Mouse (Mus musculus): ENCODE data around the gene Pcsk2. TPM values are rescaled to one million over a fixed set of nuclear protein-coding genes. Genes with fewer than 3 reads are reported as not detected.

Gene Pcsk2
- total RNA-seq (2021): not detected

DNA sequence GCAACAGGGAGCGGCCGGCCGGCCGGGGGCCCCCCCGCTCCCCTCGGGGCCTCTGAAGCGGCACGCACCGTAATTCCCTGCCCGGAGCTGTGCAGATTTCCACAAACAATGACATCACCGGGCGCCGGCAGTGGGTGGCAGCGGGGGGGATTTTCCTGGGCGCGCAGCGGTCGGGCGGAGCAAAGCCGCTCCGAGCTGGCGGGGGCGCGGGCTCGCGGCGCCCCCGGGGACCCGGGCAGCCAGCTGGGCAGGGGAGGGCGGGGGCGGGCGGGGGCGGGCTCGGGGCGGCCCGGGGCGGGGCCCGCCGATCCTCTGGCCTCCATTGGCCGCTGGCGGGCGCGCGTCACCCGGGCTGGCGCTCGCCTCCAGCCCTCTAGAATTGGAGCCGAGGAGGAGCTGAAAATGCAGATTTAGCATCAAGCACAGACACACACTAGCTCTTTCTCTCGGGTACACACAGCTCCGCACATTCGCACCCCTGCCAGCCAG lies at the start of gene Pcsk2:
Pcsk2 (plus strand) TSS at position 399 of the 489 bp plus-strand sequence.
- DNase-seq: peak in 1 of 2 experiments; percentile 8
- intact Hi-C loops (cut with DNase I): no loop called here

DNA sequence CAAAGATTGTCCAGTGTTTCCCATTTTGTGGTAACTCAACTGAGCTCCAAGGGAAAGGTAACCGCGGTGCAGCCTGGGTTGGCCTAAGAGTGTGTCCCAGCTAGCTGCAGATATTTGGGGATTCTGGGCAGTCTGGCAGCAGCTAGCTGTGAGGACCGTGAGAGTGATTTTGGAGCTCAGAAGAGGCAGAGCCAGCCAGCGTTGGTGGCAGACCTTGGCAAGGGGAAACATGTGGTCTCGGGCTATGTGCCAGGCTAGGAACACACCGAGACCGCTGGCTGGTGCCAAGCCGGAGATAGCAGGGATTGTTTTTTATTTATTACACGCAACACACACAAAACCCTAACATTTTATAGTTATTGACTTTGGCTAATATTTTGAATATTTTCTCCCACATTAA lies 45.1 kb upstream of the Pcsk2 start:
- intact Hi-C loops (cut with DNase I): no loop called here
- no peak for DNase-seq

DNA sequence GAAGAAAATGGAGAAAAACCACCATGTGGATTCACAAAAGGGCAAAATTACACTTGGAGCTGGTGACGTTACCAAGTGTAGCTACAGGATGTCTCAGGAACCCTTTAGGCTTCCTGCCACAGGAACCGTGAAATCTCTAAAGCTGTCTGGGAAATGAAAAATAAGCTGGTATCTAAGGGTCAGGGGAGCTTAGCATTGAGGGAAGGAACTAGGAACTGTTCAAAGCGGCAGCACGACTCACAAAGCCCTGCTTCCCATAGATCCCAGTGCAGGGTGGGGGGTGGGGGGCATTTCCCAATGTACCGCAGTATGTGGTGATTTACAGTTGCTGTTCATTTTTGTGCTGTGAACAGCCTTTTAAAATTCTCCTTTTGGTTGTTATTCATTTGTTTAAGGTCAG lies 44.2 kb upstream of the Pcsk2 start:
- DNase-seq: no peak
- intact Hi-C loops (cut with DNase I): no loop called here

DNA sequence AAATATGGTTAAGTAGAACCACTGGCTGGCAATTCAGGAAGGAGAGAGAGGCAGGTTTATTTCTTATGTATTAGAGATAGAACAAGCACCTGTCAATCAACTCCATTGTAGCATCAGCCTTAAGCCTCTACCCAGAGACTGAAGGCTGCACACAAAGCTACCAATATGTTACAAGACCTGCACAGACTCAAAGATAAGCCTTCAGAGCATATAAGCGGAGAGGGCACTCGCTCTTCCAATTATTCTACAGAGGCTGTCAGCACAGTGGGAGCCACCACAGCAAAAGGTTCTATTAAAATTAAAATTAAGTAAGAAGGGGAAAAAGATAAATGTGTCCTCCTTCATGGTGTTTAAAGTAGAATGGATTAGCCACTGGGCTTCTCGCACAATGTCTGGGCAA lies 43.8 kb upstream of the Pcsk2 start:
- DNase-seq: no peak
- intact Hi-C loops (cut with DNase I): no loop called here

- no peak for DNase-seq
- intact Hi-C loops (cut with DNase I): no loop called here
Measured at GRCm38 (mm10) chr2:143536485-143536884, 9.5 kb upstream of the Pcsk2 start.

- intact Hi-C loops (cut with DNase I): no loop called here
- no peak for DNase-seq
Measured at GRCm38 (mm10) chr2:143545299-143545751, 631 bp upstream of the Pcsk2 start.

DNA sequence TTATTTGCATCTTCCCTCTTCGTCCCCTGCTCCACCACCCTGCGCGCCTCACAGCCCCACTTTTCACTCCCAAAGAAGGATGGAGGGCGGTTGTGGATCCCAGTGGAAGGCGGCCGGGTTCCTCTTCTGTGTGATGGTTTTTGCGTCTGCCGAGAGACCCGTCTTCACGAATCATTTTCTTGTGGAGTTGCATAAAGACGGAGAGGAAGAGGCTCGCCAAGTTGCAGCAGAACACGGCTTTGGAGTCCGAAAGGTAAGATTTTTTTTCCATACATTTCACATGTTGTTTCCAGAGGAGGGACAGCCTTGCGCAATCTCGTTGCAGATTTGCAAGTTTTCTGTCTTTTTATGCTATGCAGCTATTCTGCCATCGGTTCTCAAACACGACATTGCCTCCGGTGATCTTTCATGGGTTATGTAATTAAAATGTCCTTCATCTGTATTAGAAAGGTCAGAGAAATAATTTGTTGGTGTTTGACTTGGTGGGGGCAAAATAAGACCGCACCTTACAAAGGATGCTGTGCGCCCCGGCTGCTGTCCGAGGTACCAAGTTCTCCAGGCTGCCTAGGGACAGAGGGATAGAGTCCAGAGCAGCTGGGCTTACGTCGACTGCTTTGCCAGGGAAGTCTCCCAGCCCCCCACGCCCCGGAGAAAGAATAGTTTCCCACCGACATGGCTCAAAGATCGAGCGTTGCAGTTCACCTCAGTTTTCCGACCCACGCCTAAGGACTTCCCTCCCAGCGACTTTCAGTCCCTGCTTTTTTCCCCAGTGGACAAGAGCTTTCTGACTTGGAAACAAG lies 656 bp downstream of the Pcsk2 start:
- intact Hi-C loops (cut with DNase I): no loop called here
- no peak for DNase-seq

- DNase-seq: no peak
- intact Hi-C loops (cut with DNase I): no loop called here
Measured at GRCm38 (mm10) chr2:143547251-143548090, 1.5 kb downstream of the Pcsk2 start.

GRCm38 (mm10) chr2:143560384-143560783 lies 14.4 kb downstream of the Pcsk2 start:
- intact Hi-C loops (cut with DNase I): no loop called here
- no peak for DNase-seq

DNA sequence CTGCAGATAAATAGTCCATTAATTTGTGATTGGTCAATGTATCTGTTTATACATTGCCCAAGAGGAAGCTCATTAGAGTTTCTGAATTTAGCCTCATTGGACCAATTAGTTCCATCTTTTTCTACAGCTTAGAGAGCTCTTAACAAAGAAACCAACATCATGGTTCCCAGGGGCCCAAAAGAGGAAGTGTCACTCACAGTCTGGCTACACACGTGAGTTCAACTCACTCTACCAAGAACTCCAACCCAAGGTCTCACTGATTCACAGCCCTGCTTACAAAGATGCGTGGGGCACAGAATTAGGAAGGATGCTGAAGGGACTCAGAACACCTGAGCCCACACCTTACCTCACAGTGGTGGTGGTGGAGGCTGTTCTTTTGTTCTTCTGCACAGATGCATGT lies 19.1 kb downstream of the Pcsk2 start:
- intact Hi-C loops (cut with DNase I): no loop called here
- DNase-seq: no peak

DNA sequence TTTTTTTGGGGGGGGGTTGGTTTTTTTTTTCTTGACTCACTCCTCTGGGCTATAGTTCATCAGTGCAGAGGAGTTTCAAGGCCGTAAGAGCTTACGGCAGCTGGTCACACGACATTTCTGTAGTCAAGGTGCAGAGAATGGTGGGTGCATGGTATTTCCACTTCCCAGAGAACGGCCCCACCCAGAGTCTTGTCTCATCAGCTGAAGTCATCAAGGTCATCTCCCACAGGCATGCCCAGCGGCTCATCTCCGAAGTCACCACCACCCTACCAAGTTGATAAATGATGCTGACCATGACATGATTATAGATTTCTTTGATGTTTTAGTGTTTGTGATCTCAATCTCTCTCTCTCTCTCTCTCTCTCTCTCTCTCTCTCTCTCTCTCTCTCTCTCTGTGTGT lies 20.0 kb downstream of the Pcsk2 start:
- intact Hi-C loops (cut with DNase I): no loop called here
- no peak for DNase-seq

GRCm38 (mm10) chr2:143585341-143585740 lies 39.4 kb downstream of the Pcsk2 start:
- intact Hi-C loops (cut with DNase I): no loop called here
- no peak for DNase-seq

DNA sequence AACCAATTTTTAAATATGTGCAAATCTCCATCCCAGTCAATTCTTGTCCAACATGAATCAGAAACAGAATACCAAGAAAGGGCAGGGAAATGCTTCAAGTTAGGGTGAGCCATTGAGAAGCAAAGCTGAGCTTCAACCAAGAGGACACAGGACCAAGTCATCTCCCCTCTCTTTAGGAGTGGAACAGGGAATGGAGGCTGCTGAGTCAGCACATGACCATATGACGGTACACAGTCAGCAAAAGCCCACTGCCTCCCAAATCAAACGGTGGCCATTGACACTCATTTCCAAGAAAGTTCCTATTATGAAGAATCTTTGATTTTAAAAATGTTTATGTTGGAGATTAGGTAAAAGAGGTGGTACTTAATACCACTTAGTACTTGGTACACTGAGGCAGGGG lies 44.4 kb downstream of the Pcsk2 start:
- intact Hi-C loops (cut with DNase I): no loop called here
- DNase-seq: no peak

- intact Hi-C loops (cut with DNase I): no loop called here
- no peak for DNase-seq
Measured at GRCm38 (mm10) chr2:143603071-143603470, 57.1 kb downstream of the Pcsk2 start.

DNA sequence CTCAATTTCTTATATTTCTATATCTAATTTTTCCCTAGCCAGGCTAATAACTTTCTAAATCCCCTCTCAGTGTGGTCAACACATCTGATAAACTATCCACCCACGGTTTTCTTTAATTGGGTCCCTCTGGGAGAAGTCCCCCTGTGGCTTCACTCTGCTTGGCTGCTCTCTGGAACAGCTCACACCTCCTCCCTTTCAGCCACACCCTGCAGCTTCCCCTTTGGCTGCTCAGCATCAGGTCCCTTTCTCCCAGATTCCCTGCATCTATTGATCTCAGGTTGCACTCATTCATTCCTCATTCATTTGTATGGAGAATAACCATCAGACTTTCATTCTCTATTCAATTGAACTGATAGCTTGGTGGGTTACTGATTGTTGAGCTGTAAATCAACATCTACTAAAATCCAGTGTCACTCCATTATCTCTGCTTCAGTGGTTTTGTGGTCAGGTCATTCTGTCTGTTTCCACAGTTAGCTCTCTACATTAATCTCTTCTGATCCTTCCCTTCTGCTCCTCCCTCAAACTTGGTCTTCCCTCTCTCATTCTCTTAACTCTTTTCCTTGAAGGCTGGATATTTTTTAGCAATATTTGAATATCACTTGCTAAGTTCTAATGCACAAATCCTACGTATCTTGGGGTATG lies 58.0 kb downstream of the Pcsk2 start:
- intact Hi-C loops (cut with DNase I): no loop called here
- no peak for DNase-seq

GRCm38 (mm10) chr2:143610355-143611331 lies 64.7 kb downstream of the Pcsk2 start:
- intact Hi-C loops (cut with DNase I): no loop called here
- no peak for DNase-seq

- intact Hi-C loops (cut with DNase I): no loop called here
- no peak for DNase-seq
Measured at GRCm38 (mm10) chr2:143613466-143613865, 67.5 kb downstream of the Pcsk2 start.

GRCm38 (mm10) chr2:143614775-143615174 lies 68.8 kb downstream of the Pcsk2 start:
- DNase-seq: no peak
- intact Hi-C loops (cut with DNase I): no loop called here

- no peak for DNase-seq
- intact Hi-C loops (cut with DNase I): no loop called here
Measured at GRCm38 (mm10) chr2:143620916-143621315, 75.0 kb downstream of the Pcsk2 start.

DNA sequence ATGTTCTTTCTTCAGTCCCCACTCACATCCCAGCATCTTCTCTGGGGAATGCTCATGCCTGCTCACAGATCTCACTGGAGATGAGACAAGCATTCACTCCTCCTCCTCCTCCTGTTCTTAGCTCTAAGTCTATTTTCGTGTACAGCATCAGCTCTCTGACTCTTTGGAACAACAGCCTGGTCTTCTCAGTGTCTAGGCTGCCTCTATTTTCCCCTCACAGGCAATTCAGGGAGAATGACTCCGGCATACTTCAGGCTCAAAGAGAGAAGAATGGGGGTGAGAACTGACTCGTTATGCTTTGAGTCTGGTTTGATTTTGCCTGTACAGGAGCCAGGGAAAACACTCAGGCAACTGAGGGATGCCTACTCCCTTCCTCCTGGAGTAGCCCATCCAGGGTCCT lies 78.0 kb downstream of the Pcsk2 start:
- no peak for DNase-seq
- intact Hi-C loops (cut with DNase I): no loop called here

All from heart, postnatal 36 days (tissue).